Mouse (Mus musculus): ENCODE measurements at regions not wholly inside any gene's neighbourhood (a gene's known extent, or its start where the extent isn't known, plus 50 kb on each side); places are given as distances from the start of the nearest gene placed in this dataset.

GRCm38 (mm10) chr12:27083645-27084550 lies 258.5 kb downstream of the Sox11 start:
- ATAC-seq (replicated peaks; ENCODE audit: low FRiP score, low TSS enrichment, low read depth) (peak; percentile 41; the same call in 1 of the 2 replicates), DNase-seq (ENCODE audit: low spot score) (peak; percentile 62)
- peak overlapping the region; percentile 54 for H3K27ac ChIP-seq (ENCODE audit: low read depth)
- 26% methylated on average over 4 of the region's 4 CpGs for WGBS
- no peaks in the 10 kb centered on the region for H3K36me3 ChIP-seq (ENCODE audit: control insufficient read depth, insufficient read depth, low read length)
- H3K4me1 ChIP-seq (replicated peaks; ENCODE audit: control insufficient read depth, insufficient read depth, low read length), result peaks cover 16% of the 10 kb centered on the region
- H3K9ac ChIP-seq (ENCODE audit: low read length), result no peak overlapping the region
- no peaks in the 10 kb centered on the region for H3K9me3 ChIP-seq (ENCODE audit: control insufficient read depth, low read length)
- no peaks in the 10 kb centered on the region for H3K27me3 ChIP-seq (replicated peaks; ENCODE audit: control insufficient read depth, insufficient read depth, low read length)
- no peak overlapping the region for H3K4me2 ChIP-seq (ENCODE audit: low read length)
- no peak overlapping the region for H3K4me3 ChIP-seq (ENCODE audit: low read depth, low read length)

DNA sequence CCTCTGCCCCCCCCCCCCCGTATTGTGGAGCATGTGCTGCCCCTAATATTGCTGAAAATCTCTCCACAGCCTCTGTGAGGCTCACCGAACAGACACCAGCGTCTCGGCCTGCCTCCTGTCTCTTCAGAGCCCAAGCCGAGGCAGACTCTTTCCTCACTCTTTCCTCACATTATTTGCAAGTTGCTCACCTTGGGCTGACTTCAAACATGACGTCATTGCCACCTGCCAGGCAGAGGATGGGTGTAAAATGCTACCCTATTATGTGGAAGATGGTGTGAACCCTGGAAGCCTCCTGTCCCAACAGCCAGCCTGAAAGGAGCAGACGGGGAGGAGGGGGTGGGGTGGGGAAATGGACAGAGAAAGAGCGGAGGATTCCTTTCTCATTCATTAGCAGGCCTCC lies 259.3 kb downstream of the Sox11 start:
- Histone ChIP-seq H3K36me3 (ENCODE audit: control insufficient read depth, insufficient read depth, low read length) (no peaks in the 10 kb centered on the region), H3K9ac (ENCODE audit: low read length) (no peak overlapping the region), H3K4me2 (ENCODE audit: low read length) (peak overlapping the region; percentile 34), H3K9me3 (ENCODE audit: control insufficient read depth, low read length) (no peaks in the 10 kb centered on the region), H3K27ac (ENCODE audit: low read depth) (peak overlapping the region; percentile 67), H3K4me1 (replicated peaks; ENCODE audit: control insufficient read depth, insufficient read depth, low read length) (peaks cover 16% of the 10 kb centered on the region), H3K27me3 (replicated peaks; ENCODE audit: control insufficient read depth, insufficient read depth, low read length) (no peaks in the 10 kb centered on the region), H3K4me3 (ENCODE audit: low read depth, low read length) (peak overlapping the region; percentile 10; the same call in 1 of the 2 replicates)
- peak; percentile 58 for DNase-seq (ENCODE audit: low spot score)
- ATAC-seq (replicated peaks; ENCODE audit: low FRiP score, low TSS enrichment, low read depth), result peak; percentile 59
- WGBS, result 2% methylated on average over 8 of the region's 8 CpGs

DNA sequence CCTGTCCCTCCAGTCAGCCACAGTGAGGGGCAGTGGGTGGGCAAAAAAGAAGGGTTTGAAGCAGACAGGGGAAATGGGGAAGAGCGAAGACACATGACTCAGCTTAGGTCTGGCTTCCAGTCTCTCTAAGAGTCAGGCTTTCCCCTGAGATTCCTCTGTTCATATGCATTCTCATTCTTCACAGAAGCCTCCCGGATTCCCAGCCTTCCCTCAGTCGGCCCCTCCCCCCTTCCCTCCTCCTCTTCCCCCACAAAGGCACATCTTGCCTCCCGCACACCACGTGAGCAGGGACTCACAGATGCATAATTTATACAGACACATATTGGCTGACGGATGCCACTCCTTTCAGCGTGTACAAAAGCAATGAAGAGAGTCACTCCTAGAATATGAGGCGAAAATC lies 259.8 kb downstream of the Sox11 start:
- H3K4me3 ChIP-seq (ENCODE audit: low read depth, low read length), result peak overlapping the region; percentile 10; the same call in 1 of the 2 replicates
- 3% methylated on average over 8 of the region's 8 CpGs for WGBS
- H3K9me3 ChIP-seq (ENCODE audit: control insufficient read depth, low read length), result no peaks in the 10 kb centered on the region
- DNase-seq (ENCODE audit: low spot score) (peak; percentile 73), ATAC-seq (replicated peaks; ENCODE audit: low FRiP score, low TSS enrichment, low read depth) (peak; percentile 82)
- H3K4me1 ChIP-seq (replicated peaks; ENCODE audit: control insufficient read depth, insufficient read depth, low read length), result peaks cover 16% of the 10 kb centered on the region
- peak overlapping the region; percentile 67 for H3K27ac ChIP-seq (ENCODE audit: low read depth)
- no peaks in the 10 kb centered on the region for H3K27me3 ChIP-seq (replicated peaks; ENCODE audit: control insufficient read depth, insufficient read depth, low read length)
- H3K9ac ChIP-seq (ENCODE audit: low read length), result no peak overlapping the region
- H3K36me3 ChIP-seq (ENCODE audit: control insufficient read depth, insufficient read depth, low read length), result no peaks in the 10 kb centered on the region
- H3K4me2 ChIP-seq (ENCODE audit: low read length), result peak overlapping the region; percentile 34

DNA sequence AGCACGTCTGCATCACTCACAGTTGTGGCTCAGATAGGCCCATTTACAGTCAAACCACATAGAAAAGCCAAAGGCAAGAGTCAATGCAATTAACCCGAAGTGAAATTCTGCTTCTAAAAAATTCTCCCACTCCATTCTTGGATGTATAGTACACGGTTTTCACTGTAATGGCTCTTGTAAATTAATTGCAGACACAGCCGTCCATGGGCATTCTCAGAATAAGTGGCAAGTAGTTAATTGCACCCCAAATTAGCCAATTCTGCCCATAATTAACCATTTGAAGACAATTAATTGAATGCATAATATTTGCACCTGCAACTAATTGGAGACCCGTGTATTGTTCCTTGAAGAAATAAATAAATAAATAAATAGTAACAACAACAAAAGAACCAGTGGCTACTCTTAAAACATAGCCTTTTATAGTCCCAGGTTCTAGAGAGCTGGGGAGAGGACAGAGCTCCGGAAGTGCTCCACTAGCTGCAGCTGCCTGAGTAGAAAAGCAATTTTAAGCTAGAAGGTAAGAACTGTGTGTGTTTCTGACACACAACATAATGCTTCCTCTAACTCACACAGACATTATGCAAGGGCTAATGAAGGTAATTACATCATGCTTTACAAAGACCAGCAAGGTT lies 266.2 kb downstream of the Sox11 start:
- DNase-seq (ENCODE audit: low spot score) (no peak), ATAC-seq (replicated peaks; ENCODE audit: low FRiP score, low TSS enrichment, low read depth) (no peak)
- 83% methylated on average over 6 of the region's 6 CpGs for WGBS
- H3K9me3 ChIP-seq (ENCODE audit: control insufficient read depth, low read length), result no peaks in the 10 kb centered on the region
- H3K36me3 ChIP-seq (ENCODE audit: control insufficient read depth, insufficient read depth, low read length), result no peaks in the 10 kb centered on the region
- no peak overlapping the region for H3K9ac ChIP-seq (ENCODE audit: low read length)
- no peak overlapping the region for H3K4me3 ChIP-seq (ENCODE audit: low read depth, low read length)
- no peak overlapping the region for H3K4me2 ChIP-seq (ENCODE audit: low read length)
- H3K4me1 ChIP-seq (replicated peaks; ENCODE audit: control insufficient read depth, insufficient read depth, low read length), result no peaks in the 10 kb centered on the region
- no peak overlapping the region for H3K27ac ChIP-seq (ENCODE audit: low read depth)
- H3K27me3 ChIP-seq (replicated peaks; ENCODE audit: control insufficient read depth, insufficient read depth, low read length), result no peaks in the 10 kb centered on the region

DNA sequence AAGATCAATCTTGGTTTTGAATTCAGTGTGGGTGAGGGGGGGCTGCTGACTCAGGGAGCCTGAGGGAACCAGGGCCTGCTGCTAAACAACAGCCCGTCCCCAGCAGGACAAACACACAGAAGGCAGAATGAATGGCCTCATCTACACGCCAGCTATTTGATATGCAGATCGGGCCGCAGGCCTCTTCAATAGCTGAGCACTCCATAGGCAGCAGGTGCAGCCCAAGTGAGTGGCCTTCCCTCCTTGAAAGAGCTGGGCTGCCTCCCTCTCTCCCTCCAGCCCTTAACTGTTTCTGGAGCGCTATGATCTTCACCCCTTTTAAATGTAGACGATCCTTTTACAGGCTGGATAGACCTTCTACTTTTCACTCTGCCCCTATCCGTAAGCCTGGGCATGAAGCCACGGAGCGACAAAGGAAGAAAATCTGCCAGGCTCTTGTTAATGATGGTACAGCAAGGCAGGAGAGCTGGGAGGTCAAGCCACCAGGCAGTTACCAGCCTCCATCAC lies 277.3 kb downstream of the Sox11 start:
- Histone ChIP-seq H3K4me3 (ENCODE audit: low read depth, low read length) (no peak overlapping the region), H3K9ac (ENCODE audit: low read length) (no peak overlapping the region), H3K4me1 (replicated peaks; ENCODE audit: control insufficient read depth, insufficient read depth, low read length) (peaks cover 24% of the 10 kb centered on the region), H3K36me3 (ENCODE audit: control insufficient read depth, insufficient read depth, low read length) (no peaks in the 10 kb centered on the region), H3K27ac (ENCODE audit: low read depth) (no peak overlapping the region), H3K4me2 (ENCODE audit: low read length) (no peak overlapping the region), H3K9me3 (ENCODE audit: control insufficient read depth, low read length) (no peaks in the 10 kb centered on the region), H3K27me3 (replicated peaks; ENCODE audit: control insufficient read depth, insufficient read depth, low read length) (no peaks in the 10 kb centered on the region)
- ATAC-seq (replicated peaks; ENCODE audit: low FRiP score, low TSS enrichment, low read depth) (no peak), DNase-seq (ENCODE audit: low spot score) (no peak)
- WGBS, result 48% methylated on average over 9 of the region's 9 CpGs

- ATAC-seq (replicated peaks; ENCODE audit: low FRiP score, low TSS enrichment, low read depth) (no peak), DNase-seq (ENCODE audit: low spot score) (no peak)
- Histone ChIP-seq H3K36me3 (ENCODE audit: control insufficient read depth, insufficient read depth, low read length) (no peaks in the 10 kb centered on the region), H3K27ac (ENCODE audit: low read depth) (no peak overlapping the region), H3K9me3 (ENCODE audit: control insufficient read depth, low read length) (no peaks in the 10 kb centered on the region), H3K9ac (ENCODE audit: low read length) (no peak overlapping the region), H3K27me3 (replicated peaks; ENCODE audit: control insufficient read depth, insufficient read depth, low read length) (no peaks in the 10 kb centered on the region), H3K4me2 (ENCODE audit: low read length) (no peak overlapping the region), H3K4me3 (ENCODE audit: low read depth, low read length) (no peak overlapping the region), H3K4me1 (replicated peaks; ENCODE audit: control insufficient read depth, insufficient read depth, low read length) (peaks cover 25% of the 10 kb centered on the region)
- 94% methylated on average over 4 of the region's 4 CpGs for WGBS
Observed at GRCm38 (mm10) chr12:27063518-27063917, 278.9 kb downstream of the Sox11 start.

- whole genome bisulfite sequencing, result 76% methylated on average over 6 of the region's 6 CpGs
- no peak overlapping the region for H3K4me3 ChIP-seq (ENCODE audit: low read depth, low read length)
- H3K27ac ChIP-seq (ENCODE audit: low read depth), result no peak overlapping the region
Observed at GRCm38 (mm10) chr12:27062511-27063264, 279.7 kb downstream of the Sox11 start.

DNA sequence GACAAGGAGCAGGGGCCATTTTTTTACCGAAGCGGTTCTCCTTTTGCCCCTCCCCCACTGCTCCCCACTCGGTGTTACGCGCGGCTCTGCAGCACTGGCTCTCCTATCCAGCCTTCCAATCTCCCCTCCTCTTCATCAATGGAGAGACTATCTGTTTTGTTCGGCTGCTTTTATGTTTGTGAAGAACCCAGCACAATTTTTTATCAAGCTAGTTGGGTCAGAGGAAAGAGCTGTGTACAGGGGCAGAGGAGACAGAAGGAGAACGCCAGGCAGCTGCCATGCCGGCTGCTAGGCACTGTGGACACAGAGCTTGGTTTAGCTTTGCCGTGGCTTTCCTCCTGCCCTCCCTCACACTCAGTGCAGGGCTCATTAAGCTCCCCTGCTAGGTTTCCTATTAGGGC lies 280.3 kb downstream of the Sox11 start:
- no peaks in the 10 kb centered on the region for H3K9me3 ChIP-seq (ENCODE audit: control insufficient read depth, low read length)
- peaks cover 25% of the 10 kb centered on the region for H3K4me1 ChIP-seq (replicated peaks; ENCODE audit: control insufficient read depth, insufficient read depth, low read length)
- H3K27ac ChIP-seq (ENCODE audit: low read depth), result no peak overlapping the region
- H3K27me3 ChIP-seq (replicated peaks; ENCODE audit: control insufficient read depth, insufficient read depth, low read length), result no peaks in the 10 kb centered on the region
- ATAC-seq (replicated peaks; ENCODE audit: low FRiP score, low TSS enrichment, low read depth) (peak; percentile 78), DNase-seq (ENCODE audit: low spot score) (peak; percentile 61)
- no peaks in the 10 kb centered on the region for H3K36me3 ChIP-seq (ENCODE audit: control insufficient read depth, insufficient read depth, low read length)
- WGBS, result 3% methylated on average over 10 of the region's 10 CpGs
- 0 out of 2 replicates have a peak overlapping the region, but pooled peaks have one; percentile 22 for H3K9ac ChIP-seq (ENCODE audit: low read length)
- peak overlapping the region; percentile 60 for H3K4me2 ChIP-seq (ENCODE audit: low read length)
- peak overlapping the region; percentile 30 for H3K4me3 ChIP-seq (ENCODE audit: low read depth, low read length)

More at GRCm38 (mm10) chr12:27062511-27063264, 279.7 kb downstream of the Sox11 start:
- no peaks in the 10 kb centered on the region for H3K36me3 ChIP-seq (ENCODE audit: control insufficient read depth, insufficient read depth, low read length)
- DNase-seq (ENCODE audit: low spot score) (no peak), ATAC-seq (replicated peaks; ENCODE audit: low FRiP score, low TSS enrichment, low read depth) (no peak)
- H3K4me1 ChIP-seq (replicated peaks; ENCODE audit: control insufficient read depth, insufficient read depth, low read length), result peaks cover 25% of the 10 kb centered on the region
- H3K27me3 ChIP-seq (replicated peaks; ENCODE audit: control insufficient read depth, insufficient read depth, low read length), result no peaks in the 10 kb centered on the region
- no peak overlapping the region for H3K9ac ChIP-seq (ENCODE audit: low read length)
- H3K9me3 ChIP-seq (ENCODE audit: control insufficient read depth, low read length), result no peaks in the 10 kb centered on the region
- H3K4me2 ChIP-seq (ENCODE audit: low read length), result peak overlapping the region; percentile 60
